ENCODE assay signal across 28 mouse cellular contexts in the genomic region with DNA sequence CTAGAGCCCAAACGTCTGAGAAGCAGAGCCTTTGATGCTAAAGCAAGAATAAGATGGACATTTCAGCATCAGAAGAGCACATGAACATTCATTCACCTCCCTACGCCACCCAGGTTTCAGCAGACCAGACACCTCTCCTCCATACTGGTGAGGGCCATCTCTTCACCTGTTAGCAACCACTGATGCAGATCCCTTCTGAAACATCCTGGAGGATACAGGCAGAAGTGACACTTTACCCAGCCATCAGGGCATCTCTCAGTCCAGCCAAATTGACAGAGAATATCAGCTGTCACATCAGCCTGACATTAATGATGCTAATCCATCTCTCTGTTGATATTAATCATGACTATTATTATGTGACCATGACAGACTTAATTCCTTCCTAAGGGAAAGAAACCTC. TPM values are rescaled to one million over a fixed set of nuclear protein-coding genes. Genes with fewer than 3 reads are reported as not detected.
"Had no signal": no experiment of that assay in that cellular context is flagged by ENCODE, and none has a peak within 500 bp of the region (broad histone marks: within the 10 kb centered on the region; RNA-seq: fewer than 3 reads in every experiment).

No protein-coding gene starts in this region.

- DNase-seq: cerebellum, adult 18-20 months; cerebellum, adult 2 months; cerebellum, adult 8-10 months; cerebellum, adult 9-10 months; cerebellum, adult 9-11 months; cerebellum, postnatal 10 days; cerebellum, postnatal 14 days; cerebellum, postnatal 25 days; cerebellum, postnatal 36 days; embryo, embryonic 11 days; forebrain, postnatal 0 days; gastrocnemius, adult 2 months; gastrocnemius, postnatal 10 days; gastrocnemius, postnatal 14 days; gastrocnemius, postnatal 25 days; gastrocnemius, postnatal 36 days; heart, adult 18-20 months had no signal

- H3K27me3 ChIP-seq: embryonic facial prominence, embryonic 12.5 days; embryonic facial prominence, embryonic 13.5 days; embryonic facial prominence, embryonic 15.5 days; forebrain, embryonic 12.5 days; forebrain, embryonic 13.5 days; forebrain, embryonic 15.5 days had no signal

- H3K36me3 ChIP-seq: embryonic facial prominence, embryonic 10.5 days; embryonic facial prominence, embryonic 12.5 days; embryonic facial prominence, embryonic 13.5 days; embryonic facial prominence, embryonic 15.5 days; forebrain, embryonic 10.5 days; forebrain, embryonic 12.5 days; forebrain, embryonic 15.5 days had no signal

- ATAC-seq: forebrain, embryonic 13.5 days; forebrain, embryonic 14.5 days; forebrain, embryonic 15.5 days; forebrain, embryonic 16.5 days; forebrain, postnatal 0 days had no signal

- H3K9ac ChIP-seq: embryonic facial prominence, embryonic 12.5 days; embryonic facial prominence, embryonic 13.5 days; embryonic facial prominence, embryonic 15.5 days; forebrain, embryonic 12.5 days; forebrain, embryonic 13.5 days; forebrain, embryonic 15.5 days; forebrain, postnatal 0 days had no signal

- H3K27ac ChIP-seq: embryonic facial prominence, embryonic 10.5 days; embryonic facial prominence, embryonic 12.5 days; embryonic facial prominence, embryonic 13.5 days; embryonic facial prominence, embryonic 15.5 days; forebrain, embryonic 10.5 days; forebrain, embryonic 12.5 days; forebrain, embryonic 13.5 days; forebrain, embryonic 15.5 days; gastrocnemius, adult 2 months had no signal

- H3K4me2 ChIP-seq: embryonic facial prominence, embryonic 12.5 days; embryonic facial prominence, embryonic 13.5 days; embryonic facial prominence, embryonic 15.5 days; forebrain, embryonic 12.5 days; forebrain, embryonic 13.5 days; forebrain, embryonic 15.5 days had no signal

- H3K4me3 ChIP-seq: embryonic facial prominence, embryonic 10.5 days; embryonic facial prominence, embryonic 12.5 days; embryonic facial prominence, embryonic 13.5 days; embryonic facial prominence, embryonic 15.5 days; erythroblast, embryonic 14.5 days; forebrain, embryonic 10.5 days; forebrain, embryonic 12.5 days; forebrain, embryonic 13.5 days; forebrain, embryonic 15.5 days; gastrocnemius, adult 2 months had no signal

- H3K9me3 ChIP-seq: embryonic facial prominence, embryonic 10.5 days; embryonic facial prominence, embryonic 12.5 days; embryonic facial prominence, embryonic 13.5 days; embryonic facial prominence, embryonic 15.5 days; forebrain, embryonic 10.5 days; forebrain, embryonic 12.5 days; forebrain, embryonic 13.5 days; forebrain, embryonic 15.5 days had no signal

- H3K4me1 ChIP-seq: embryonic facial prominence, embryonic 10.5 days; embryonic facial prominence, embryonic 12.5 days; embryonic facial prominence, embryonic 15.5 days; forebrain, embryonic 10.5 days; forebrain, embryonic 12.5 days; forebrain, embryonic 13.5 days; forebrain, embryonic 15.5 days had no signal

RNA-seq across cellular contexts. Expression of a gene that starts 47.6 kb away (rescaled TPM):
- polyA plus RNA-seq: erythroblast, embryonic 14.5 days had no signal
